ENCODE assay signal across 14 mouse cellular contexts in the genomic region with DNA sequence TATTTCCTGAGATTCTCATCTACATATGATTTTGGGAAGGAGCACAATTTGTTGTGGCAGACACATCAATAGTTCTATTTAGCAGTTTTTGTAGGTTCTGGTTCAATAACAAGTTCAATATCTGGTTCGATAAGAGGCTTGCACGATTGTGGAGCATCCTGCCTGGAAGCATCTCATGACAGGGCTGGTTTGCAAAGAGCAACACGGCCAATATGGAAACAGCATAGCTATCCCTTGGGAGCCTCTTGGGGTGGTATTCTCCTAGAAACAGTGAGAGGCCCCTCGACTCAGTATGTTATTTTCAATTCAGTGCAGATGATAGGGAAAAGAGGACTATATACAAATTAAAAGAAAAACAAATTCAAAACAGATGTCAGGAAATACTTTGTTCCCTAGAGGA.
"Had no signal": no experiment of that assay in that cellular context is flagged by ENCODE, and none has a peak within 500 bp of the region (broad histone marks: within the 10 kb centered on the region; RNA-seq: fewer than 3 reads in every experiment).

No protein-coding gene starts in this region.

- H3K4me1 ChIP-seq: liver, embryonic 15.5 days; megakaryocyte, embryonic 14.5 days; midbrain, embryonic 13.5 days; midbrain, embryonic 15.5 days; neural tube, embryonic 12.5 days had no signal

- H3K36me3 ChIP-seq: liver, embryonic 15.5 days; midbrain, embryonic 13.5 days; midbrain, embryonic 15.5 days; neural tube, embryonic 12.5 days; stomach, embryonic 15.5 days had no signal

- H3K4me3 ChIP-seq: liver, embryonic 15.5 days; megakaryocyte, embryonic 14.5 days; midbrain, embryonic 13.5 days; midbrain, embryonic 15.5 days; neural tube, embryonic 12.5 days; stomach, embryonic 15.5 days had no signal

- H3K9me3 ChIP-seq: liver, embryonic 15.5 days; midbrain, embryonic 13.5 days; midbrain, embryonic 15.5 days; neural tube, embryonic 12.5 days; stomach, embryonic 15.5 days had no signal

- H3K4me2 ChIP-seq: liver, embryonic 15.5 days; midbrain, embryonic 11.5 days; midbrain, embryonic 13.5 days; midbrain, embryonic 15.5 days; neural tube, embryonic 12.5 days; stomach, embryonic 15.5 days had no signal

- ATAC-seq: liver, postnatal 0 days; midbrain, embryonic 13.5 days; midbrain, embryonic 15.5 days had no signal

- H3K9ac ChIP-seq: liver, embryonic 15.5 days; liver, postnatal 0 days; midbrain, embryonic 13.5 days; midbrain, embryonic 15.5 days; neural tube, embryonic 12.5 days; stomach, embryonic 15.5 days had no signal

- H3K27ac ChIP-seq: liver, embryonic 15.5 days; macrophage; midbrain, embryonic 13.5 days; midbrain, embryonic 15.5 days; neural tube, embryonic 12.5 days; stomach, embryonic 15.5 days; stomach, postnatal 0 days had no signal

- H3K27me3 ChIP-seq: liver, embryonic 15.5 days; megakaryocyte, embryonic 14.5 days; midbrain, embryonic 13.5 days; midbrain, embryonic 15.5 days; neural tube, embryonic 12.5 days; stomach, embryonic 15.5 days had no signal

- DNase-seq: liver, postnatal 0 days; right cerebral cortex, postnatal 14 days; thymus, adult 2 months; thymus, postnatal 25 days; thymus, postnatal 4 days had no signal
